Mouse (Mus musculus) naive thymus-derived CD4-positive, alpha-beta T cell, adult 2 months (primary cell): ENCODE data around the gene Gm42417.

ENCODE experiments used
- DNase-seq: peaks from one replicate; pipeline ENCODE4 v3.0.0-alpha.2; 2011; ENCODE audit warnings: low read depth

Gm42417 gene

DNA sequence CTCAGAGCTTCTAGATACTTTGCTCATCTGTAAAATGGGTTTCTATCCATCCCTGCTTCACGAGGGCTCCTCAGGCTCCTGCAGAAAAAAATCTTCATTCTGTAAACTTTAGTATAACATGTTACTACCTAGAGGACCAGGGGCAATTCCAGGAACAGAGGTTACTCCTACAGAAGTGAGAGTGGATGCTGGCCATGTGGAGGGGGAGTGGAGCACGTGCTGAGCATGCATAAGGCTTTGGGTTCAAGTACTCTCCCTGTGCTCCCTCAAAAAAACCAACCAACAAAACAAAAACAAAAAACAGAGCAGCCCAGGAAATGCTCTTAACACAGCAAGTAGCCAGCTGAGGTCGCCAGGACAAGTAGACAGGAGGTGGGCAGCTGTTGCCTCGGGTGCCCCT lies 24.4 kb upstream of the Gm42417 start:
- DNase-seq: no peak

DNA sequence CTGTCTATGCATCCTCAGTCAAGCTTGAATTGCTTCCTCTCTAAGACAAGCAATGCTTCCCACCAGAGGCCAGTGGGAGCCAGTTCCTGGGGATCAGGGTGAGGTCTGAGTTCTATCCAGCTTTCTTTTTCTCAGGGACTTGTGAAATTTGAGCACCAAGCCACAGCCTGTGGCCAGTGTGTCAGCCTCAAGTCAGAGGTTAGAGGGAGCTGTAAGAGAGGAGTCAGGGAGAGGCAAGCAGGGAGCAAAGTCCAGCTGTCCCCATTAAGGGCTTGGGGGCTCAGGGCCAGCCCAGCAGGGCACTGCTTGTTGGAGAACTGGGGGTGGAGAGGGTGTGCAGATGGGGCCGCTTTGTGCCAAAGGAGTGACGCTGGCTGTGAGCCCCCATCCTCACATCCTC lies 24.0 kb upstream of the Gm42417 start:
- no peak for DNase-seq

DNA sequence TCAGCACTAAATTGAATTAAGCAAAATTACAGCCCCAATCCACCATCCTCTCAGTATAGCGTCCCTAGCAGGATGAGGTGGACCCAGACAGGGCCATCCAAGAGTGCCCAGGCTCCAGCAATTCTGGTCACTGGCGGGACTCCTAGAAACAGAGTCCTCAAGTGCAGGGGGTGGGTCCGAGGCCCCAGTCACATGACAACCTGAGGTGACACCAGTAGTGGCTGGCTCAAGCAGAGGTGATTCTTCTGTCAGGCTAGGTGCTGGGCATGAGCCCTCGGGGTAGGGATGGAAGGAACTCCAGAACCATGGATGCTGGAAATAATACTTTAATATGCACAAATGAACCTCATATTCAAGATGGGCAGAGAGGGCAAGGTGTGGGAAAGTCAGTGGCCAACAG lies 23.2 kb upstream of the Gm42417 start:
- no peak for DNase-seq

DNA sequence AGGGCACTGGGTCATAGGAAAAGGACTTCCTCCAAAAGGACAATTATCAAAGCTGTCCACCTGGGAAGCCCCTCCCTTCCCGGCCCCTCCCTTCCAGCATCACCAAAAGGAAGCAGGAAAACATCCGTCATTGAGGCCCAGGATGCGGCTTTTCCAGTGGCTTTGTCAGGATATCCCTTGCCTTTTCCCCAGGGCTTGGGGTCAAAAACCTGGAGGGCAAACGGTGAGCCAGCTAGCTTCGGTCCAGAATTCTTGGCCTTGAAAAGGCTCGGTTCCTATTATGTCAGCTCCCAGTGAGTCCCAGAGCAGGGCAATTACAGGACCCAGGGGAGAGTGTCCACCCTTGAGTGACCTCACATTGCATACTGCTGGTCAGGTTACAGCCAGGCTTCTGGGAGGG lies 21.7 kb upstream of the Gm42417 start:
- DNase-seq: no peak

DNA sequence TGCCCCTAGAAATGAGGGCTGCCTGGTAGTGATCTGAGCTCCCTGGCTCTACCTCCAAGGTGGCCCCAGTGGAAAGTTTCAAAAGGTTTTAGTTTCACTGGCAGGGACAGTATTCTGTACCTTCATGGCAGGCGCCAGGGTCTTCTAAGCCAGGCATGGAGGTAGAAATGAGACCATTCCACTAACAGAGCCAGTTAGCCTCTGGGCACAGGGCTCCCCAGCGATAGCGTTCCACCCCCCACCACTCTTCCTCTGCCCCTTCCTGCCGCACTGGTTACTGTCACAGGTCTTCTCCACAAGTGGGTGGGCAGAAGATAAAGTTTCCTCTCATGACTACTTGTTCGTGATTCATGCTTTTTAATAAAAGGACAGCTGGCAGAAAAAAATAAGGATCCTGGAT lies 20.7 kb upstream of the Gm42417 start:
- no peak for DNase-seq

DNA sequence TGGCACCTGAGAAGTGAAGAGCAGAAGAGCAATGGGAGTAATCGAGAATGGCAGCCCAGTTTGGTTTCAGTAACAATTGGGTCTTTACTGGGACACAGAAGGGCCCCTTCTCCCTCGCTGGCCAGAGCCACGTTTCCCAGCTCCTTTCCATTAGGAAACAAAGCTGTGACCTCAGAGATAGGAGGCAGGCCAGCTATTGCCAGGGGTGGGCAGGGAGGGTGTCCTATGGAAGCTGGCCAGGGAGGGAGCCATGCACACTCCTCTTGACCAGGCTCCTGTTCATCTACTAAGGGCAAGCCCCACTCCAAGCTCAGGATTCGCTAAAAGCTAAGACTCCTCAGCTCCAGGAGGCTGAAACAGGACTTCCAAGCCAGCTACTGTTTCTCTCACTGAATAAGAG lies 20.0 kb upstream of the Gm42417 start:
- no peak for DNase-seq

DNA sequence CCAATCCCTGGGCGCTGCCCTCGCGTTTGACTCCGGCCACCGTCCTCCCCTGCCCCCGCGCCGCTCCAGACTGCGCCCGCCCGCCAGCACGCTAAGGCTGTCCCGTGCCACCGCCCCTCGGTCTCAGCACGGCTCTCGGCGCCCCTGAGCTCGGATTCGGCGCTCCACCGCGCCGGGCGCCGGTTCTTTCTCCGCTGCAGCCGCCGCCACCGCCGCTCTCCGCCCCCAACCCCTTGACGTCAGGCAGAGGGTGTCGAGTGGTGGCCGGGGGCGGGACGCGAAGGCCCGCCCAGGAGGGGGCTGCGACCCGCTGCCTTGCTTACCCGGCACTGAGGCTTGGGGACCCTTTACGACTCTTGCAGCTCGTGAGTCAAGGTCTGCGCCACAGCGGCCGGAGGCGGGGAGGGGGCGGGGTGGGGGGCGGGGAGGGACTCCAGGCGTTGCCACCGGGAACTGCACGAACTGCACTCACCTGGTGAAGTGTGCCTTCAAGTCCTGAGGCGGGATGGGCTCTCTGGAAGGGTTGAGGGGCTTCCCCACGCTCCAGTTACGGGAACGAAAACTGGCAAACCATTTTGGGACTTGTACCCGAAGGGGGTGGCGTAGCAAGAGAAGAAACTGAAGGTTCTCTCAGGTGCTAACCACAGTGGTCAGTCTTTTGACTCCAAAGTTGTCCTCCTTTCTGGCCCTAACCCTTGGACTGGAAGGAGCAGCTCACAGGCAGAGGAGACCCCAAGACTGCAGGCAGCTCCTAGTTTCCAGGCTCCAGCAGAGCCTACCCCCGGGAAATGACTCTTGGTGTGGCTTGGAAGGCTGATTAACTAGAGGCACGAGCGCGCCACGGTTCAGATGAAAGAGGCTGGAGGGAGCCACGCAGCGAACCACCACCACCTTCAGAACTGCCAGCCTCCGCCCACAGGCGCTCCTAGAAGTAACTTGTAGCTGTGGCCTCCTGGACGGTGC lies 19.1 kb upstream of the Gm42417 start, which contains the start of gene Sema4c:
Gene Sema4c (minus strand): TSS at position 319 of the 963 bp plus-strand sequence.
- DNase-seq: peak; percentile 78

DNA sequence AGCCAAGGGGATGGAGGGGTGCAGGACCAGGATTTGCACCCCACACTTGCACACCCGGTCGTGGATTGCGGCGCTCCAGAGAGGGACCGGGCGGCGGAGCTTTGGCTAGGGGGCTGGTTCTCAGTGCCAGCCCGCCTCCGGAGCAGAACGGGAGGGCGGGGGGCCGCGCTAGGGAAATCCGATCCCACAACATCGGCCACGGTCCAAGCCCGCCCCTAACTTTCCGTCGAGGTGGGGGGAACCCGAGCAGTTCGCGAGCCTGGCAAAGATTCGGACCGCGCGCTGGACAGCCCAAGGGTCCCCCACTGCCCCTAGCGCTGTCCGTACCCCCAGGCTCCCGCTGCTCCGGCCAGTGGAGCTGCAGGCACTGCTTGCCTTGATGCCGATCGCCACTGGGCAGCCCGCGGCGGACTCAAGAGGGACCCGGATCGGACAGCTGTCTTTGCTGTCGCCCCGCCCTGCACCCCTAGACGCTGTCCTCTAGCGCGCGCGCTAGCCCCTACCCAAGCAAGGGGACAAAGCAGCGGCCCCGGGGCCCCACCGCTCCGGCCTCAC lies 18.3 kb upstream of the Gm42417 start:
- DNase-seq: no peak

DNA sequence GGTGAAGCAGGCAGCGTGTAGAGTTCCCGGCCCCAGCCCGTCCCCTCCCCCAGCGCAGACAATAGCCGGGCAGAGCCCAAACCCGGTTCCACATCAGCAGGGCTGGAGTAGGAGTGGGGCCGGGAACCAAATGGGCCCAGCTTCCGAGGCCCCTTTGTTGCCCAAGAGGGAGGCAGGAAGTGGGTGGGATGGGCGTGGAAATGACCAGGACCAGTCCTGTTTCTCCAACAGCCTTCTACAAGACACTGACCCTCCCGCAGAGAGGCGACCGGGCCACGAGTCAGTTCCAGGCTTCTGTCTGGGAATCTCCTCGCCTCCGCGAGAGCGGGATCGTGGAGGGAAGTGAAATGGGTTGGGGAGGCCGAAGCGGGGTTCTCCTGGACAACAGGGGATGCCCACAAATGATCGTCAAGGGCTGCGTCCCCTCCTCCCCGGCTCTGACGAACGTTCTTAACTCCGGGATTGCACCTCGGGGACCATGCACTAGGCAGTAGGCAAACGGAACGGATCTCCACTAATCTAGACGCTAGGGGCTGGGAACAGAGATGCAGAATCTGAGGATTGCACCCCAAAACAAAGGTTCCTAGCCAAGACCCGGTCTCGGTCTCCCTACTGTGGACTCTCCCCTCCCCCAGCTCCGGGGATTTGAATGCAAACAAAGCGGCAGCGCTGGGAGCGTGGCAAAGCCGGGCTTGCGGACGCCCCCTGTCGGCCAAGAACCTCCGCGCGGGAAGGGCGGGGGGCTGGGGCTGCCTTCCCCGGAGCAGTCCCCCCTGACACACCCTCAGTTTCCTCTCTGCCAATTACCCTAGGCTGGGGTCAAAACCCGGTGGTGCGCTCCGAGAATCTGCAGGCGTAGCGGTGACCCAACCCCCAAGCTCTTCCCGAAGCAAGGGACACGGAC lies 17.6 kb upstream of the Gm42417 start:
- DNase-seq: peak; percentile 87

DNA sequence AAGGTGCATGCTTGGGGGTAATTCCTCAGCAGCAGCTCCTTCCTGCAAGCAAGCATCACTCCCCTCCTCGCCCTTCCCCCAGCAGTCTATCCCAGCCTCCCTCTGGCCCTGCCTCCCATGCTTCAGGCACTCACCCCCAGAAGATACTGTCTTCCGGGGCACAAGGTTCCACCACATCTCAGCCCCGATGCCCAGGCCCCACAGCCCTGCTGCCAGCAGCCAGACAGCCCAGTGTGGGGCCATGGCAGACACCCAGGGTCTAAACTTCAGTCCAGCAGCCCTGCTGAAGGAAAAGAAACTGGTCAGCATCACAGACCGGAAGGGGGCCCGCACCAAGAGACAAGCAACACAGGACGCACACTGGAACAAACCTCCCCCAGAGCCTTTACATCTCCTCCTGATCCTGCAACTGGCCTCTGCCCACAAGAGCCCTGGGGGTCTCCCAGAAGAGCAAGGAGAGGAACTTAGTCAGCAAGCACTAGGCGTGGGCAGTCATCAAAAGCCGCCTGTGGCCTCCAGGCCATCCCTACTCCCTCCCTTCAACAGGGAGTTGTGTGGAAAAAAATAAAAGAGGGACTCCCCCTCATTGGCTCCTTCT lies 16.7 kb upstream of the Gm42417 start:
- DNase-seq: peak; percentile 25

DNA sequence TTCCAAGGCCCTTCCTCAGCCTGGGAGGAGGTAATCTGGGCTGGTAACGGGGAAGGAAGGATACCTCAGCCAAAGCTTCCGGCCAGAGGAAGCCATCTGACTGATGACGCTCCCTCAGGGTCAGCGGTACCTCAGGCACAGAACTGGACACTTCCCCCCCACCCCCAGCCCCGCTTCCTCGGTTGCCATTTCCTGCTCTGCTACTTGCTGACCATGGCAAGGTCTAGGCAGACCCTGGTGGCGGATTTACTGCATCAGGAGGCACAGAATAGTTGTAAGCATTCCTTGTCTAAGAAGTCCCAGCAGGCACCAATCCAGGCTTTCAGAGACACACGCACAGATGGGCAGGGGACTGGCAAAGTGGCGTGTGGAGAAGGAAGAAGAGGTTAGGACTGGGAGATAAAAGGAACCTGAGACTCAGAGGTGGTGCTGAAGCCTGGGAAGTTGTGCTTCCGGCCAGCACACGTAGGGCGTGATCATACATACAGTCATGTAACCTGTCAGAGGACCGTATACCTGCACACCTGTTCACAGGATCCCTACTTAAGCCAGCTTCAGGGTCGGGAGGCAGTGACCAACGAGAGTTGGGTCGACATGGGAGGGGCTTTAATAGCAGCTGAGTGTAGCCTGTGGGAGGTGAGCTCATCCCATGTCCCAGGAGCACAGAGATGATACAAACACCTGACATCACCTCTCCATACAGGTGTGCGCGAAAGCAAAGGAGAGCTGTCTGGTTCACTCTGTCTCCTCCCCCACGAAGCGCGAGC lies 15.6 kb upstream of the Gm42417 start:
- DNase-seq: no peak

DNA sequence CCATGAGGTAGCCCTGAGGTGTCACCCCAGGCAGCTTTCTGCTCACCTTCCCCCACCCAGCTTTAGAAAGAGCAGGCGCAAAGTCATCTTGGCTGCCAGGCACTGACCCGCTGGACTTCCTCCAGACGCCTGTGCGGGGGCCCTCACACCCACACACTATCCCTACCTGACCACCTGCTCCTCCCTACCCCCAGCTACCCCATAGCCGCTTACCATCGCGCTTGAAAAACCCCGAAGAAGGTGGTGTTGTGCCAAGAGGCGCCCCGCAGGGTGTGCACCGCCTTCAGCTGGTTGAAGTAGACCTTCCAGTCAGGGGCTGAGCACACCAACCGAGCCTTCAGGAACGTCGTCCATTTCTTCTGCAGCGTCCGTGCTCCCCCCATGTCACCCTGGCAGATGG lies 13.3 kb upstream of the Gm42417 start:
- DNase-seq: no peak

DNA sequence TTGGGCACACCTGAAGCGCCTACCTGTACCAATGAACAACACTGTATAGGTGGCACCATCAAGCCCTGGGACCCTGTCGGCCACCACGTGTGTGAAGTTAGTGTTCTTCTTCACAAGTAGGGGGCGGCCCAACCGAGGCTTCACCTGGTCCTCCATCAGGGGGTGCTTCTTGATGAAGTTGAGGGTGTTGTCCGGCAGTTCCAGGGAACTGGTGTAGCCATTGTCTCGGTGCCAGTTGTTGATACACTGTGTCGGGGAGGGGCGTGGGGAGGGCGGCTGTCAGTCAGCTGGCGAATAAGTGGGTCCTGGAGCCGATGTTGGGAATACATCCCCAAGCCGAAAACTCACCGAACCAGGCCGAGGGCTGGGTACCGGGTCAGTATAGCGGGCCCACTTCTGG lies 12.7 kb upstream of the Gm42417 start:
- no peak for DNase-seq

DNA sequence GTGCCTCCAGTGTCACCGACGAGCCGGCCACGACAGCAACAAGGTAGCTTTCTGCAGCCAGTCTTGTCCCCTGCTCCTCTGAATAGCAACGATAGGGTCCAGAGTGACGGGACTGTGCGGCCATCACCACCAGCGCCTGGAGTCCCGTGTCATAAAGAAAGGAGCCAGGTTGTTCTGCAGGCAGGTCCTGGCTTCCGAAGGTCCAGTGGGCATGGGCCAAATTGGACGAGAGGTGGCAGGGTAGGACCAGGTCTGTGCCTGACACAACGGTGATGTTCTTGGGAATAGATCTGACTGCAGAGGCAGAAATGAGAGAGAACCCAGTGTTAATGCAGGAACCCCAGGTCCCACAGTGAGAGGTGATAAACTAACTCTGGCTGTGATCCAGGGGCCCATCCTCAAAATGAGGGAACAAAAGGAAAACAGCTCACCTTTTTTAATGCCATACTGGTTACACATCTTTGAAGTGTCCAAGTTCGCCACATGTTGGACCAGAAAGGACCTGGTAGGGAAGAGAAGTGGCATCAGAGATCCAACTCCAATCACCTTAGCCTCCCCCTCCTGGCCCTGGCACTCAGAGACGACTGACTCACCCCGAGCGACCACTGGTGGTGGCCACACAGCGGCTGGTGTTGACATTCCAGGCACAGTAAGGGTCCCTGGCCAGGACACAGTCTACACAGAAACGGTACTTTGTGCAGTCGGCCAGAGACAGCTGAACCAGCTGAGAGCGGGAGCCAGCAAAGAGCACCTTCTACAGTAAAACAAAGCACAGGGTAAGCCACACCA lies 11.0 kb upstream of the Gm42417 start:
- no peak for DNase-seq

DNA sequence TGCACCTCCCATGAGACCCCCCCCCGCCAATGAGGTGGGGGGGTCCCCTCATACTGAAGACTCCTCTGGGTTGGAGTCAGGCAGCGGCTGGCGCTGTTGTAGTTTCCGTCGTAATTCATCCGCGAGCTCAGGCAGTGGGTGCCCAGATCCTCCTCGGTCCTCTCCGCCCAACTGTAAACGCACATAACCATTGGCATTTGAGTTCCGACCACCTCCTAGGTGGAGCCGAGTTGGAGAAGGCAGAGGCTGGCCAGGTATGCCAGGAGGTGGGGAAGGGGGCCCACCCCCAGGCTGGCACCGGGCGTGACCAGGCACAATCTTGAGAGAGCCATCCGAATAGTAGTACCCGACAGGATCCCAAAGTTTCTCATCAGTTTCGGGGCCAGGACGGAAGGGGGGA lies 10.3 kb upstream of the Gm42417 start:
- no peak for DNase-seq

DNA sequence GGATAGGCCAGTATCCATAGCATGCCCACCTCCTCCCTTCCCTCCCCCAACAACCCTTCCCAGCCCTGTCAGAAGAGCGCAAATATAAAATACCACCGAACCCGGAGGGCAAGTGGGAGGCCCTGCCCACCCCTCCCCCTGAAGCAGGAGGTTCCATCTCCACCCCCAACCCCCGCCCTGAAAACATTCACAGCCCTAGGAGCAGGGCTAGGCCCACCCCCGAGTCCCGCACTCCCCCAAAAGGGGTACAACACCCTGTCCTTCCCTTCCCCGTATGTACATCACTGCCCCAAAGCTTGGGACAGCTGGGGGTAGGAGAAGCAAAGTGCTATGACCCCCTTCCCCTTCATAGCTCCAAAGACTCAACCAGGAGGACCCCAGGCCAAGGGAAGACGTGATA lies 9.5 kb upstream of the Gm42417 start:
- no peak for DNase-seq

DNA sequence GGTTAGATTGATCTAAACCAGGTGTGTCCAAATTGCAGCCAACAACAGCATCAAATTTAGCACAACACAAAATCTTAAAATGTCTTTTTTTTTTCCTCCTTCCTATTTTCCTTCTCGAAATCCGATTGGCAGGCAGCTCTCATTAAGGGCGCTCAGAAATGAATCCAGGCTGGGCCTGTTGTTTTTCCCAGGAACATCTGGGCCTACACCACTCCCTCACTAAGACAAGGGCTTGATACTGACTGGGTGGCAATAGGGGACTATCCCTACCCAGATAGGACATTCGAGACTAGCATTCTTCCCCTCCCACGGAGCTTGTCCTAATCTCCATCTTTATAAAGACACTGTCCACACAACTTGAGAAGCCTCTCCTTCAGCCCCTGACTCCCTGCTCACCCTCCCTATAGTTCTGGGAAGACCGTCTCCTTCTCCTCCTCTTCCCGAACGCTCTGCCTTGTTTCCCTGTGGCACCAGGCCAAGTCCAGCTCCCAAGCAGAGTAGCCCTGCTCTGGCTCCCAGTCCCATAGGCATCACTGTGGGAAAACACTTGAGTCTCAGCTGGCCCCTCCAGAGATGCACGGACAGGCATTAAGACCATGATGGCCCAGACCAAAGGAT lies 8.9 kb upstream of the Gm42417 start:
- DNase-seq: peak; percentile 19

DNA sequence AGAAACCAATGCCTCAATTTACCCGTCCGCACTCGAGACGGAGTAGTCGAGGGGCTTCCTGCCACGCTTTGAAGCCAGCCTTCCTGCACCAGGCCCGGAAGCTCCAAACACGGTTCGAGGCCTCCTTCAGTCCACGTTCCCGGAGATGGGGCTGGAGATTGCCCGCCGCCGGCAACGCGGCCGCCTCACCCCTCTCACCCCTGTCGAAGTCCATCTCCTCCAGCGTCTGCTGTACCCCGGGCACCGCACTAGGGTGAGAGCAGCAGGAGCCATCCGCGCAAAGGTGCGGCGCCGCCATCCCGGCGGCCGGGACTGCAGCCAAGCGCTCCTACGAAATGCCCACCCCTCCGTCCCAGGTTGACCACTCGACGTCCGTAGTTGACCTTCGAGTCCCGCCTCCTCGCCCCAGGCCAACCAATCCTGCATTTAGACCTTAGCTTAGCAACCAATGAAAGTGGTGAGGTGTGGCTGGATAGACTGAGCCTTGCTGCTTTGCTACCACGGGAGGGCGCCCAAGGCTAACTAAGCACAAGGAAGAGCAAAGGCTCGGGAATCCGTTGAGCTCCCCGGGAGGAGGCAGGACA lies 7.8 kb upstream of the Gm42417 start, which contains the start of gene Ankrd39:
Gene Ankrd39 (minus strand): TSS at position 558 of the 584 bp plus-strand sequence.
- peak; percentile 96 for DNase-seq

DNA sequence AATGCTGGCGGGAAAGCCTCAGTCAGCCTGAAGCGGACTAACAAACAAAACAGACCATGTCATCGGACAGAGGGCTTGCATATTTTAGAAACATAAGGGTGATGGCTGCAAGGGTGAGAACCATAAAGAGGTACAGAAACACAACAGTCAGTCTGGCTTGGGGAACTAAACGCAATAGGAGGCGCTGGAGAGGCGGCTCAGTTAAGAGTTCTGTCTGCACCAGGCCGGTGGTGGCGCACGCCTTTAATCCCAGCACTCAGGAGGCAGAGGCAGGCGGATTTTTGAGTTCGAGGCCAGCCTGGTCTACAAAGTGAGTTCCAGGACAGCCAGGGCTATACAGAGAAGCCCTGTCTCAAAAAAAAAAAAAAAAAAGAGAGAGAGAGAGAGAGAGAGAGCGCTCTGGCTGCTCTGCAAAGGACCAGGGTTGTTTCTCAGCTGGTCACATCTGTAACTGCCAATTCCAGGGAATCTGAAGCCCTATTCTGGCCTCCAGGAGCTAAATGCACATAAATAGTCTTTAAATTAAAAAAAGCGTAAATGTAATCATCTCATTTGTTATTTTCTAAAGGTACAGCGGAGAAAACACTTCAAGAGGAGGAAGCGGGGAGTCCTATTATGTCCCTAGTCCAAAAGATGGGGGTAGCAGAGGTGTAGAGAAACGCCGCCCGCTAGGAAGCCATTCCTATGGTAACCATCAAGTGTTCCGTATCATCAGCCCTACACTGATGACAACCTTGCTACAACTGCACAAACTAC lies 6.8 kb upstream of the Gm42417 start:
- DNase-seq: peak; percentile 36
